Mouse (Mus musculus): ENCODE results near the gene Olfr262.
"Not testable (repeated sequence)": the region's sequence is repeated elsewhere in the genome, so short reads cannot be mapped to it uniquely, and the experiment has no call there.

Gene Olfr262

GRCm38 (mm10) chr19:12241559-12241958 is at the start of gene Olfr262:
Gene Olfr262 (minus strand): TSS chr19:12241659.
- no peak for DNase-seq (ENCODE audit: low spot score in 2 of 2)

GRCm38 (mm10) chr19:12279554-12279953 is 38.1 kb upstream of the Olfr262 start, which contains the start of gene Olfr1434:
Gene Olfr1434 (plus strand): TSS chr19:12279854.
- no peak for DNase-seq (ENCODE audit: low spot score in 2 of 2)

- DNase-seq (ENCODE audit: low spot score in 2 of 2): no peak
Measured at GRCm38 (mm10) chr19:12260732-12261131, 19.3 kb upstream of the Olfr262 start, which contains the start of gene Olfr235. Gene Olfr235 (plus strand): TSS chr19:12261032.

GRCm38 (mm10) chr19:12232496-12232895 is 9.0 kb downstream of the Olfr262 start, which contains the start of gene Olfr1432:
Gene Olfr1432 (minus strand): TSS chr19:12232596.
- not testable (repeated sequence) for DNase-seq (ENCODE audit: low spot score in 2 of 2)

- no peak for DNase-seq (ENCODE audit: low spot score in 2 of 2)
Measured at GRCm38 (mm10) chr19:12200334-12200733, 41.1 kb downstream of the Olfr262 start, which contains the start of gene Olfr1431. Gene Olfr1431 (plus strand): TSS chr19:12200634.

- not testable (repeated sequence) for DNase-seq (ENCODE audit: low spot score in 2 of 2)
Measured at GRCm38 (mm10) chr19:12199076-12199475, 42.4 kb downstream of the Olfr262 start.
